ENCODE assay signal across 8 mouse cellular contexts in genomic region chr4:141382406-141382805, GRCm38 (mm10). TPM values are rescaled to one million over a fixed set of nuclear protein-coding genes. Genes with fewer than 3 reads are reported as not detected.
A peak's percentile ranks its signal among the peaks of the same experiment; 100 is the strongest.
DNase-seq lines count a peak whose midpoint lies in the region; ATAC-seq and TF ChIP-seq lines count a peak whose summit lies in the region.

No protein-coding gene starts in this region.

- H3K4me1 ChIP-seq in heart, postnatal 0 days (ENCODE audit: control insufficient read depth, insufficient read depth) = peaks cover 5% of the 10 kb centered on the region; the same call in 1 of the 2 replicates
- H3K4me1 ChIP-seq in intestine, embryonic 14.5 days (replicated peaks; ENCODE audit: control insufficient read depth, insufficient read depth, low read length) = peaks cover 11% of the 10 kb centered on the region
- H3K4me1 ChIP-seq in midbrain, embryonic 16.5 days (ENCODE audit: control insufficient read depth, insufficient read depth, low read length) = 0 out of 2 replicates have a peak, but pooled peaks cover 3% of the 10 kb centered on the region

- no peaks in the 10 kb centered on the region for H3K9me3 ChIP-seq in heart, postnatal 0 days (replicated peaks; ENCODE audit: control insufficient read depth, low read length)
- no peaks in the 10 kb centered on the region for H3K9me3 ChIP-seq in intestine, embryonic 14.5 days (ENCODE audit: control insufficient read depth, low read length)
- no peaks in the 10 kb centered on the region for H3K9me3 ChIP-seq in midbrain, embryonic 16.5 days (replicated peaks; ENCODE audit: control insufficient read depth, low read length, poor library complexity, severe bottlenecking)

- no peak for DNase-seq in heart, postnatal 0 days (ENCODE audit: low spot score)
- DNase-seq in heart, postnatal 25 days (ENCODE audit: low spot score) = no peak
- peak; percentile 74 for DNase-seq in embryo, embryonic 11 days
- peak; percentile 74 for DNase-seq in intestine, embryonic 14.5 days (ENCODE audit: low spot score)
- no peak for DNase-seq in left cerebral cortex, postnatal 25 days (ENCODE audit: low spot score in 2 of 2)
- no peak for DNase-seq in adrenal gland, adult 18-20 months (ENCODE audit: low spot score in 2 of 2)
- DNase-seq in frontal cortex, postnatal 25 days (ENCODE audit: low spot score in 2 of 2) = no peak

- no peak for TF ChIP-seq CTCF in heart, postnatal 0 days (IDR thresholded peaks at IDR 0.05; ENCODE audit: low read depth)

- peak overlapping the region; percentile 53 for H3K4me2 ChIP-seq in heart, postnatal 0 days (ENCODE audit: low read depth, low read length)
- peak overlapping the region; percentile 78 for H3K4me2 ChIP-seq in intestine, embryonic 14.5 days (ENCODE audit: low read length)
- H3K4me2 ChIP-seq in midbrain, embryonic 16.5 days (ENCODE audit: low read length) = peak overlapping the region; percentile 49

- no peaks in the 10 kb centered on the region for H3K36me3 ChIP-seq in heart, postnatal 0 days (replicated peaks; ENCODE audit: control insufficient read depth, insufficient read depth, low read length)
- H3K36me3 ChIP-seq in intestine, embryonic 14.5 days (ENCODE audit: control insufficient read depth, insufficient read depth, low read length) = no peaks in the 10 kb centered on the region
- 0 out of 2 replicates have a peak, but pooled peaks cover 3% of the 10 kb centered on the region for H3K36me3 ChIP-seq in midbrain, embryonic 16.5 days (ENCODE audit: control insufficient read depth, insufficient read depth, low read length)

- no peak for ATAC-seq in heart, postnatal 0 days (ENCODE audit: insufficient read depth, low read depth)
- peak; percentile 24; the same call in 1 of the 2 replicates for ATAC-seq in intestine, embryonic 14.5 days (replicated peaks; ENCODE audit: low FRiP score, low TSS enrichment, low read depth)
- ATAC-seq in midbrain, embryonic 16.5 days = no peak

- no peak for TF ChIP-seq EP300 in heart, postnatal 0 days (IDR thresholded peaks at IDR 0.05; ENCODE audit: low read depth)

- 1% methylated on average over 25 of the region's 25 CpGs for WGBS in heart, postnatal 0 days
- under 1% methylated on average over 25 of the region's 25 CpGs for WGBS in intestine, embryonic 14.5 days
- 1% methylated on average over 24 of the region's 25 CpGs for WGBS in midbrain, embryonic 16.5 days

- peaks cover 49% of the 10 kb centered on the region for H3K27me3 ChIP-seq in heart, postnatal 0 days (ENCODE audit: control insufficient read depth, insufficient read depth, low read length)
- H3K27me3 ChIP-seq in intestine, embryonic 14.5 days (replicated peaks; ENCODE audit: control insufficient read depth, insufficient read depth, low read length) = peaks cover 32% of the 10 kb centered on the region
- peaks cover 31% of the 10 kb centered on the region for H3K27me3 ChIP-seq in midbrain, embryonic 16.5 days (ENCODE audit: control insufficient read depth, insufficient read depth, low read depth, low read length)

- H3K4me3 ChIP-seq in heart, postnatal 0 days (ENCODE audit: low read depth, low read length) = peak overlapping the region; percentile 24
- peak overlapping the region; percentile 28 for H3K4me3 ChIP-seq in intestine, embryonic 14.5 days (ENCODE audit: low read depth, low read length)
- H3K4me3 ChIP-seq in midbrain, embryonic 16.5 days (ENCODE audit: low read depth, low read length) = peak overlapping the region; percentile 25; the same call in 1 of the 2 replicates

- intact Hi-C loops in heart, postnatal 25 days (cut with DNase I) = loop anchor here (10.0 kb wide), 1 partner anchor 462 kb away; the partner anchor contains the start of gene Ctrc
- intact Hi-C loops in left cerebral cortex, postnatal 25 days (cut with DNase I) = no loop called here

- no peak overlapping the region for H3K27ac ChIP-seq in heart, postnatal 0 days (ENCODE audit: low read depth)
- no peak overlapping the region for H3K27ac ChIP-seq in intestine, embryonic 14.5 days (ENCODE audit: low read depth)
- no peak overlapping the region for H3K27ac ChIP-seq in midbrain, embryonic 16.5 days (ENCODE audit: low read length)

- H3K9ac ChIP-seq in heart, postnatal 0 days (replicated peaks; ENCODE audit: low read depth, low read length) = no peak overlapping the region
- peak overlapping the region; percentile 38 for H3K9ac ChIP-seq in intestine, embryonic 14.5 days (ENCODE audit: low read length)
- peak overlapping the region; percentile 53; the same call in 1 of the 2 replicates for H3K9ac ChIP-seq in midbrain, embryonic 16.5 days (ENCODE audit: low read depth, low read length)

RNA-seq across cellular contexts. Expression of gene Fam131c, which starts 14.4 kb away (rescaled TPM):
- total RNA-seq in heart, postnatal 0 days (2014; rRNA removed; ENCODE audit: low replicate concordance) = 2.2 TPM in 1 of 2 replicates, not detected in the other
- polyA plus RNA-seq in heart, postnatal 0 days (2015; fragmentation: Nextera tagmentation; extraction: Ambion mirVana) = 0.14 and 0.20 TPM in 2 replicates
- under 1 TPM; 0.42 to 0.73 TPM for total RNA-seq in heart, postnatal 25 days (2021)
- polyA plus RNA-seq in intestine, embryonic 14.5 days (2014; fragmentation: Nextera tagmentation; extraction: Ambion mirVana) = 2.4 and 2.9 TPM in 2 replicates
- 39.5 and 50.1 TPM in 2 replicates for polyA plus RNA-seq in midbrain, embryonic 16.5 days (2015; fragmentation: Nextera tagmentation; extraction: Ambion mirVana)
- 1 to 10 TPM; 3.1 to 3.5 TPM for total RNA-seq in left cerebral cortex, postnatal 25 days (2021)
- 1 to 10 TPM; 1.3 to 2.4 TPM for total RNA-seq in adrenal gland, adult 18-20 months (2021)

RNA-seq across cellular contexts. Expression of gene Clcnka, which starts 16.1 kb away (rescaled TPM):
- total RNA-seq in heart, postnatal 0 days (2014; rRNA removed; ENCODE audit: low replicate concordance) = not detected in 2 replicates
- not detected in 2 replicates for polyA plus RNA-seq in heart, postnatal 0 days (2015; fragmentation: Nextera tagmentation; extraction: Ambion mirVana)
- total RNA-seq in heart, postnatal 25 days (2021) = not detected
- polyA plus RNA-seq in intestine, embryonic 14.5 days (2014; fragmentation: Nextera tagmentation; extraction: Ambion mirVana) = 0.30 TPM in 1 of 2 replicates, not detected in the other
- 0.19 TPM in 1 of 2 replicates, not detected in the other for polyA plus RNA-seq in midbrain, embryonic 16.5 days (2015; fragmentation: Nextera tagmentation; extraction: Ambion mirVana)
- total RNA-seq in left cerebral cortex, postnatal 25 days (2021) = not detected
- total RNA-seq in adrenal gland, adult 18-20 months (2021) = not detected

RNA-seq across cellular contexts. Expression of gene Clcnkb, which starts 33.4 kb away (rescaled TPM):
- total RNA-seq in heart, postnatal 0 days (2014; rRNA removed; ENCODE audit: low replicate concordance) = 0.23 and 0.65 TPM in 2 replicates
- polyA plus RNA-seq in heart, postnatal 0 days (2015; fragmentation: Nextera tagmentation; extraction: Ambion mirVana) = 0.58 and 0.87 TPM in 2 replicates
- 1 to 10 TPM in 1 of 2 experiments, under 1 TPM in 1; 0.60 to 1.5 TPM for total RNA-seq in heart, postnatal 25 days (2021)
- polyA plus RNA-seq in intestine, embryonic 14.5 days (2014; fragmentation: Nextera tagmentation; extraction: Ambion mirVana) = 0.51 TPM in 1 of 2 replicates, not detected in the other
- polyA plus RNA-seq in midbrain, embryonic 16.5 days (2015; fragmentation: Nextera tagmentation; extraction: Ambion mirVana) = not detected in 2 replicates
- not detected for total RNA-seq in left cerebral cortex, postnatal 25 days (2021)
- not detected for total RNA-seq in adrenal gland, adult 18-20 months (2021)

RNA-seq across cellular contexts. Expression of gene Hspb7, which starts 38.2 kb away (rescaled TPM):
- total RNA-seq in heart, postnatal 0 days (2014; rRNA removed; ENCODE audit: low replicate concordance) = 556 and 673 TPM in 2 replicates
- polyA plus RNA-seq in heart, postnatal 0 days (2015; fragmentation: Nextera tagmentation; extraction: Ambion mirVana) = 195 and 203 TPM in 2 replicates
- 1,000 to 10,000 TPM; 1,043 to 1,140 TPM for total RNA-seq in heart, postnatal 25 days (2021)
- polyA plus RNA-seq in intestine, embryonic 14.5 days (2014; fragmentation: Nextera tagmentation; extraction: Ambion mirVana) = 3.5 and 3.8 TPM in 2 replicates
- not detected in 2 replicates for polyA plus RNA-seq in midbrain, embryonic 16.5 days (2015; fragmentation: Nextera tagmentation; extraction: Ambion mirVana)
- total RNA-seq in left cerebral cortex, postnatal 25 days (2021) = under 1 TPM; 0.39 to 0.66 TPM
- total RNA-seq in adrenal gland, adult 18-20 months (2021) = under 1 TPM; 0.20 to 0.86 TPM

RNA-seq across cellular contexts. Expression of gene Srarp, which starts 53.5 kb away (rescaled TPM):
- not detected in 2 replicates for total RNA-seq in heart, postnatal 0 days (2014; rRNA removed; ENCODE audit: low replicate concordance)
- not detected in 2 replicates for polyA plus RNA-seq in heart, postnatal 0 days (2015; fragmentation: Nextera tagmentation; extraction: Ambion mirVana)
- 1 to 10 TPM in 1 of 2 experiments, under 1 TPM in 1; 0.50 to 1.5 TPM for total RNA-seq in heart, postnatal 25 days (2021)
- polyA plus RNA-seq in intestine, embryonic 14.5 days (2014; fragmentation: Nextera tagmentation; extraction: Ambion mirVana) = 0.20 TPM in 1 of 2 replicates, not detected in the other
- 0.62 TPM in 1 of 2 replicates, not detected in the other for polyA plus RNA-seq in midbrain, embryonic 16.5 days (2015; fragmentation: Nextera tagmentation; extraction: Ambion mirVana)
- total RNA-seq in left cerebral cortex, postnatal 25 days (2021) = 1 to 10 TPM; 4.7 to 6.0 TPM
- total RNA-seq in adrenal gland, adult 18-20 months (2021) = under 1 TPM in 1 of 2 experiments, not detected in 1; 0.35 TPM

Comparison
In these comparisons a context has a peak if more than half of its experiments do, and no peak if none do; other contexts are left out.
1. DNase-seq: peak in embryo, embryonic 11 days (single experiment) and intestine, embryonic 14.5 days (single experiment); none in heart, postnatal 0 days (single experiment), heart, postnatal 25 days (single experiment), left cerebral cortex, postnatal 25 days (0 of 2), adrenal gland, adult 18-20 months (0 of 2) and frontal cortex, postnatal 25 days (0 of 2).
2. Peak in every context shown above with its lines, with median percentiles within 50 percentile points of each other: H3K4me2 ChIP-seq and H3K4me3 ChIP-seq.